Mouse (Mus musculus) ES-Bruce4 (cell line): ENCODE measurements at regions not wholly inside any gene's neighbourhood (a gene's known extent, or its start where the extent isn't known, plus 50 kb on each side); places are given as distances from the start of the nearest gene placed in this dataset.

ENCODE experiments used
- CTCF ChIP-seq: IDR thresholded peaks from one replicate; pipeline ENCODE4 v1.8.1; 2011; ENCODE audit warnings: low read depth, low read length
- EP300 ChIP-seq: IDR thresholded peaks from 2 replicates; pipeline ENCODE4 v1.6.1; 2011; ENCODE audit warnings: low read depth, low read length; ENCODE audit not compliant: insufficient read depth
- POLR2A ChIP-seq: IDR thresholded peaks from one replicate; pipeline ENCODE4 v1.8.1; 2011; ENCODE audit warnings: low read length; ENCODE audit not compliant: insufficient read depth

GRCm38 (mm10) chr4:89402324-89402723 lies 91.5 kb upstream of the Cdkn2b start:
- TF ChIP-seq POLR2A (no peak), EP300 (no peak), CTCF (no peak)
